Mouse (Mus musculus): ENCODE results near the gene Phf3. TPM values are rescaled to one million over a fixed set of nuclear protein-coding genes. Genes with fewer than 3 reads are reported as not detected.

The Phf3 gene
- polyA plus RNA-seq, 1 experiment from 2014 or later = 39.0 TPM

DNA sequence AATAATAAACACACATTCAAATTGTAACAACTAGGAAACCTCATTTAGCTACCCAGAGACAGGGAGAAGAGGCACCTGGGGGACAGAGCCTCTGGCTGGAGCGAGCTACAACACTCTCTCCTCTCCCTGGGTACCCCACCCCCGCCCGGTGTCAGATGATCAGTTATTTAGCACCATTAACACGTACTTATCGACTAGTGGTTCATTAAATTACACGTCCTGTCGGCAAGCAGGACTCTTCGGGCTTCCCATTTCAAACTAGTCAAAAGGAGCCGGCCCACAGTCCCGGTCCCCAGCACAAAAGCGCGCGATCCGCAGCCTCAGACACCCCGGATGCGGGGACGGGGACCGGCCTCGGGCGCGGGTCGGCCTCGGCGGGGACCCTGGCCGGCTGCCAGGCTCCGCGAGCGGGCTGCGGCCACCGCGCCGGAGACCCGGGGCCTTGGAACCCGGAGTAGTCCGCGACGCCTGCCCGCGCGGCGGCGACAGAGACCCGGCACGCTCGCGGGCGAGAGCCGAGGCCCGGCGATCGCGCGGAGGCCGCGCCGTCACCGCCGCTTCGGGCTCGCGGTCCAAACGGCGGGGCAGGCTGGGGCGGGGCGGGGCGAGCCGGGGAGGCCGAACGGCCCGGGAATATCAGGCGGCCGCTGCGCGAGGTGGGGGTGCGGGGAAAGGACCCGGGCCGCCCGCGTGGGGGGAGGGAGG, 733 bp downstream of the Phf3 start:
- peak; percentile 73 for ATAC-seq
- H3K27me3 ChIP-seq = no peaks in the 10 kb centered on the region
- WGBS = under 1% methylated on average over 62 of the region's 79 CpGs
- H3K4me1 ChIP-seq = peaks cover 21% of the 10 kb centered on the region
- peak overlapping the region; percentile 90 for H3K4me3 ChIP-seq
- H3K36me3 ChIP-seq (ENCODE audit: poor library complexity, severe bottlenecking) = no peaks in the 10 kb centered on the region
- peak overlapping the region; percentile 99 for H3K27ac ChIP-seq
- peak overlapping the region; percentile 63 for H3K4me2 ChIP-seq
- H3K9me3 ChIP-seq (replicated peaks) = no peaks in the 10 kb centered on the region
- H3K9ac ChIP-seq = peak overlapping the region; percentile 94

DNA sequence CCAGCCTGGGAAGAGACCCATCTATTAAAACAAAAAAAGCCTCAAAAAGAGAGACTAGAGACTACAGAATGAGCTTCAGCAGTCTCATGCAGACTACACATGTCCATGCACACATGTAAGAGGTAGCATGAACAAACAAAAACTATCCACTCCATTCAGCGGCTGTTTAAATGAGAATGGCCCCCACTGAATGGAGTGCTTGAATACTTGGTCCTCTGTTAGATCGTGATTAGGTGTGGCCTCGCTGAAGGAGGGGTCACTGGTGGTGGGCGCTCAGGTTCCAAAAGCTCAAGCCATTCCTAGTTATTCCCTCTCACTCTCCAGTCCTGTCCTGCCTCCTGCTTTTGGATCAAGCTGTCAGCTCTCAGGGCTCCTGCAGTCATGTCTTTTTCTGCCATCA, 5.9 kb downstream of the Phf3 start:
- no peak overlapping the region for H3K27ac ChIP-seq
- no peaks in the 10 kb centered on the region for H3K27me3 ChIP-seq
- peaks cover 17% of the 10 kb centered on the region for H3K4me1 ChIP-seq
- H3K4me3 ChIP-seq = no peak overlapping the region
- H3K9me3 ChIP-seq (replicated peaks) = no peaks in the 10 kb centered on the region
- no peak overlapping the region for H3K4me2 ChIP-seq
- 82% methylated on average over 4 of the region's 4 CpGs for WGBS
- no peaks in the 10 kb centered on the region for H3K36me3 ChIP-seq (ENCODE audit: poor library complexity, severe bottlenecking)
- no peak for ATAC-seq
- no peak overlapping the region for H3K9ac ChIP-seq

GRCm38 (mm10) chr1:30852518-30852917, 21.2 kb downstream of the Phf3 start:
- no peaks in the 10 kb centered on the region for H3K4me1 ChIP-seq
- H3K27ac ChIP-seq = no peak overlapping the region
- no peak overlapping the region for H3K9ac ChIP-seq
- no peak overlapping the region for H3K4me2 ChIP-seq
- H3K4me3 ChIP-seq = no peak overlapping the region
- H3K27me3 ChIP-seq = no peaks in the 10 kb centered on the region
- no peaks in the 10 kb centered on the region for H3K9me3 ChIP-seq (replicated peaks)
- no peak for ATAC-seq
- H3K36me3 ChIP-seq (ENCODE audit: poor library complexity, severe bottlenecking) = 0 out of 2 replicates have a peak, but pooled peaks cover 6% of the 10 kb centered on the region
- WGBS = 92% methylated on average over 3 of the region's 3 CpGs

DNA sequence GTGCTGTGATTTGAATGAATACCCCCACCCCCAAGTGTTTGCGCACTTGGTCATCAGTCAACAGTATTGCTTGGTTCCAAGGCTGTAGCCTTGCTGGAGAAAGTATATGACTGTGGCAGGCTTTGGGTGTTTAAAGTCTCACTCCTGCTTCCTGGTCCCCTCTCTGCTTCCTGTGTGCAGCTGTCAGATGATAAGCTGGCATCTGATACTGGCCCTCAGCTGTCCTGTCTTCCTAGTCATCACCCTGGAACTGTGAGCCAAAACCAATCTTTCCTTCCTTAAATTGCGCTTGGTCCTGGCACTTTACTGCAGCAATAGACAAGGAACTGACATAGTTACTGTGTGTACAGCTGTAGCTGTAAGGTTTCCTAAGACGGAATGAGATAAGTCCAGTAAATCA, 21.8 kb downstream of the Phf3 start:
- WGBS = 96% methylated on average over 3 of the region's 3 CpGs
- no peak overlapping the region for H3K9ac ChIP-seq
- H3K27me3 ChIP-seq = no peaks in the 10 kb centered on the region
- ATAC-seq = no peak
- 0 out of 2 replicates have a peak, but pooled peaks cover 6% of the 10 kb centered on the region for H3K36me3 ChIP-seq (ENCODE audit: poor library complexity, severe bottlenecking)
- no peak overlapping the region for H3K4me3 ChIP-seq
- H3K9me3 ChIP-seq (replicated peaks) = no peaks in the 10 kb centered on the region
- H3K27ac ChIP-seq = no peak overlapping the region
- H3K4me1 ChIP-seq = no peaks in the 10 kb centered on the region
- H3K4me2 ChIP-seq = no peak overlapping the region

GRCm38 (mm10) chr1:30850906-30851305, 22.8 kb downstream of the Phf3 start:
- Histone ChIP-seq H3K9ac (no peak overlapping the region), H3K36me3 (ENCODE audit: poor library complexity, severe bottlenecking) (0 out of 2 replicates have a peak, but pooled peaks cover 6% of the 10 kb centered on the region), H3K4me3 (no peak overlapping the region), H3K4me2 (no peak overlapping the region), H3K9me3 (replicated peaks) (no peaks in the 10 kb centered on the region), H3K27ac (no peak overlapping the region), H3K4me1 (no peaks in the 10 kb centered on the region), H3K27me3 (no peaks in the 10 kb centered on the region)
- 93% methylated on average over 2 of the region's 2 CpGs for WGBS
- no peak for ATAC-seq

GRCm38 (mm10) chr1:30849955-30850354, 23.8 kb downstream of the Phf3 start:
- WGBS = 92% methylated on average over 3 of the region's 3 CpGs
- no peak overlapping the region for H3K4me3 ChIP-seq
- no peak overlapping the region for H3K4me2 ChIP-seq
- no peaks in the 10 kb centered on the region for H3K27me3 ChIP-seq
- no peak overlapping the region for H3K9ac ChIP-seq
- no peak overlapping the region for H3K27ac ChIP-seq
- 0 out of 2 replicates have a peak, but pooled peaks cover 6% of the 10 kb centered on the region for H3K36me3 ChIP-seq (ENCODE audit: poor library complexity, severe bottlenecking)
- no peaks in the 10 kb centered on the region for H3K9me3 ChIP-seq (replicated peaks)
- no peak for ATAC-seq
- no peaks in the 10 kb centered on the region for H3K4me1 ChIP-seq

DNA sequence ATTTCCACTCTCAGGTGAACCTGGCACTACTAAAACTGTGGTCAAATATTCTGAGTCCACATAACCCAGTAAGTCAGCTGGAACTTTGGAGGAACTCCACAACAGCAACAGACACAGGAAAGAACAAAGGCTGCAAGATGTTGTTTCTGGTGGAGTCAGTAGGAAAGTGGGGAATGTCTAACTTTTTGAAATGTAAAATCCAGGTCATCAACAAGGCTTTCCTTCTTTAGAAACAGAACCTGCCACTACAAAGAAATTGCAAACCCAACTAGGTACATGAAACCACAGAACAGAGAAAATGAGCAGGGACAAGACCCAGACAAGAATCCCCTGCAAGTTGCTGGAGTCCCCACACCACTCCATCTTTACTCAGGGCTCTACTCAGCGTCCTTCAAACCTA, 26.0 kb downstream of the Phf3 start:
- no peak overlapping the region for H3K27ac ChIP-seq
- WGBS = 83% methylated on average over 1 of the region's 1 CpGs

GRCm38 (mm10) chr1:30839662-30840061, 34.1 kb downstream of the Phf3 start:
- Histone ChIP-seq H3K4me2 (no peak overlapping the region), H3K36me3 (ENCODE audit: poor library complexity, severe bottlenecking) (peaks cover 18% of the 10 kb centered on the region; the same call in 1 of the 2 replicates), H3K27ac (no peak overlapping the region; the same call in 1 of the 2 replicates), H3K4me3 (no peak overlapping the region), H3K4me1 (no peaks in the 10 kb centered on the region), H3K9ac (no peak overlapping the region), H3K9me3 (replicated peaks) (no peaks in the 10 kb centered on the region), H3K27me3 (no peaks in the 10 kb centered on the region)
- no peak for ATAC-seq
- 87% methylated on average over 3 of the region's 3 CpGs for WGBS

More for the DNA sequence above, 26.0 kb downstream of the Phf3 start:
- Histone ChIP-seq H3K9me3 (replicated peaks) (no peaks in the 10 kb centered on the region), H3K9ac (no peak overlapping the region), H3K4me3 (no peak overlapping the region), H3K27me3 (no peaks in the 10 kb centered on the region), H3K4me2 (no peak overlapping the region), H3K36me3 (ENCODE audit: poor library complexity, severe bottlenecking) (0 out of 2 replicates have a peak, but pooled peaks cover 4% of the 10 kb centered on the region), H3K4me1 (no peaks in the 10 kb centered on the region)
- ATAC-seq = no peak

DNA sequence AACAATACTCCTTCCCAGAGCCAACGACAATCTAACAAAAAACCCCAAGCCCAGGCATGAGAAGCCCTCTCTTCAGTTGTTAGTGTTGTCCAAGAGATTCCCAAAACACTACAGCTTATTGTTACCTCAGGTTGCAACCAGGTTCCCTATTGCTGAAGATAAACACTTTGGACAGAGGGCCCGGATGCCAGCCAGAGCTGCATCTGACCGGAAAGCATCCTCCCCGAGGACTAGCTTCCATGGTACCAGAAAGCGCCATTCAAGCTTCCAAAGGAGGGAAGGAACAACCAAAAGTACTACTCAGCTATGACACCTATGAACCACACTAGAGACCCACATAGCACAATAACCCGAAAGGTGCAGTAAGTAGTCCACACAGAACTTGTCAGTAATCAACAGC, 38.2 kb downstream of the Phf3 start:
- Histone ChIP-seq H3K4me1 (no peaks in the 10 kb centered on the region), H3K9me3 (replicated peaks) (no peaks in the 10 kb centered on the region), H3K27me3 (no peaks in the 10 kb centered on the region), H3K9ac (no peak overlapping the region), H3K36me3 (ENCODE audit: poor library complexity, severe bottlenecking) (peaks cover 20% of the 10 kb centered on the region), H3K4me2 (no peak overlapping the region), H3K27ac (no peak overlapping the region), H3K4me3 (no peak overlapping the region)
- ATAC-seq = no peak
- 96% methylated on average over 6 of the region's 6 CpGs for WGBS

DNA sequence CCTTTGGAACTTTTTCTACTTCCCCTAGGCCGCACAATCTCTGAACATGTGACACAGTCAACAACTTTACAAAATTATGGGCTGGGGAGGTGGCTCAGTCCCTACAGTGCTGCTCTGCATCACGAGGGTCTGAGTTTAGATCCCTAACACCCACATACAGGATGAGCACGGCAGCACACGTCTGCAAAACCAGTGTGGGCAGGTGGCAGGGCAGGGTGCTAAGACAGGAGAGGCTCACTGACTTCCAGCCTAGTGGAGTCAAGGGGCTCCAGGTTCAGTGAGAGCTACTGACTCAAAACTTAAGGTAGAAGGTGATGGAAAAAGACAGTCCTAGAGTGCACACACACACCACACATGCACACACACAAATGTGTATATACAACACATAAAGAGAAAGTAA, 40.9 kb downstream of the Phf3 start:
- Histone ChIP-seq H3K27me3 (no peaks in the 10 kb centered on the region), H3K27ac (no peak overlapping the region), H3K9me3 (replicated peaks) (no peaks in the 10 kb centered on the region), H3K9ac (no peak overlapping the region), H3K4me2 (no peak overlapping the region), H3K36me3 (ENCODE audit: poor library complexity, severe bottlenecking) (peaks cover 33% of the 10 kb centered on the region), H3K4me1 (no peaks in the 10 kb centered on the region), H3K4me3 (no peak overlapping the region)
- ATAC-seq = no peak
- 93% methylated on average over 4 of the region's 4 CpGs for WGBS

- no peak overlapping the region for H3K4me3 ChIP-seq
- H3K4me2 ChIP-seq = no peak overlapping the region
- no peaks in the 10 kb centered on the region for H3K4me1 ChIP-seq
- WGBS = 88% methylated on average over 6 of the region's 6 CpGs
- H3K9ac ChIP-seq = no peak overlapping the region
- no peaks in the 10 kb centered on the region for H3K27me3 ChIP-seq
- ATAC-seq = no peak
- no peaks in the 10 kb centered on the region for H3K9me3 ChIP-seq (replicated peaks)
- H3K36me3 ChIP-seq (ENCODE audit: poor library complexity, severe bottlenecking) = peaks cover 53% of the 10 kb centered on the region
- H3K27ac ChIP-seq = no peak overlapping the region
These were observed 54.3 kb downstream of the Phf3 start for GRCm38 (mm10) chr1:30819414-30819813.

DNA sequence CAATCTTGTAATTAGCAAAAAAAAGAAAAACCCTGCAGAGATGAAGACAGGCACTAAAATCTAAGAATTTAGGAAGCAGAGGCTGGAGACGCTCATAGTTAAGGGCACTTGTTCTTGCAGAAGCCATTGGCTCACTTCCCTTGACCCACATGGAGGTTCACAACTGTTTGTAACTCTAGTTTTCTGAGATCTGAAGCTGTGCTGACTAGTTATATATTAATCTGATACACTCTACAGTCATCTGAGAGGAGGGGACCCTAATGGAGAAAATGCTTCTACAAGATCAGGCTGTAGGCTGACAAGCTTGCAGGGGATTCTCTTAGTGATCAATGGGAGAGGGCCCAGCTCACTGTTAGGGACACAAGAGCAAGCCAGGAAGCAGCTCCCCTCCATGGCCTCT, 58.1 kb downstream of the Phf3 start:
- H3K36me3 ChIP-seq (ENCODE audit: poor library complexity, severe bottlenecking) = peaks cover 72% of the 10 kb centered on the region
- no peaks in the 10 kb centered on the region for H3K4me1 ChIP-seq
- 95% methylated on average over 1 of the region's 1 CpGs for WGBS
- H3K27me3 ChIP-seq = no peaks in the 10 kb centered on the region
- ATAC-seq = no peak
- H3K27ac ChIP-seq = no peak overlapping the region
- H3K9me3 ChIP-seq (replicated peaks) = no peaks in the 10 kb centered on the region
- no peak overlapping the region for H3K4me2 ChIP-seq
- no peak overlapping the region for H3K9ac ChIP-seq
- no peak overlapping the region for H3K4me3 ChIP-seq

- 94% methylated on average over 2 of the region's 2 CpGs for WGBS
- no peak overlapping the region for H3K9ac ChIP-seq
- H3K9me3 ChIP-seq (replicated peaks) = no peaks in the 10 kb centered on the region
These were observed 58.7 kb downstream of the Phf3 start for GRCm38 (mm10) chr1:30814987-30815386.

More at GRCm38 (mm10) chr1:30814987-30815386, 58.7 kb downstream of the Phf3 start:
- Histone ChIP-seq H3K27me3 (no peaks in the 10 kb centered on the region), H3K36me3 (ENCODE audit: poor library complexity, severe bottlenecking) (peaks cover 73% of the 10 kb centered on the region), H3K27ac (no peak overlapping the region), H3K4me2 (no peak overlapping the region), H3K4me1 (no peaks in the 10 kb centered on the region), H3K4me3 (no peak overlapping the region)
- no peak for ATAC-seq
